Mouse (Mus musculus): ENCODE measurements around the gene Spns3. TPM values are rescaled to one million over a fixed set of nuclear protein-coding genes. Genes with fewer than 3 reads are reported as not detected.

The Spns3 gene
- total and polyA plus RNA-seq, 3 experiments, result 5.2 to 12.7 TPM; not detected in 1

- DNase-seq (ENCODE audit: low read depth, low spot score), result peak; percentile 93
- Histone ChIP-seq H3K4me3 (ENCODE audit: control insufficient read depth in 1 of 2, insufficient read depth in 1 of 2, low read depth in 2 of 2, low read length in 2 of 2) (peak overlapping the region; percentile 40 to 64), H3K79me2 (ENCODE audit: control insufficient read depth, insufficient read depth, low read length, poor library complexity) (no peaks in the 10 kb centered on the region), H3K36me3 (ENCODE audit: control insufficient read depth in 1 of 2, insufficient read depth in 2 of 2, low read length in 2 of 2) (peaks cover 0 to 24% of the 10 kb centered on the region in 2 experiments; a peak in 2 of 4 replicates), H3K9ac (ENCODE audit: control insufficient read depth, low read depth, low read length, poor library complexity, severe bottlenecking) (peak overlapping the region; percentile 44), H3K27ac (ENCODE audit: control insufficient read depth, low read depth, low read length) (peak overlapping the region; percentile 89), H3K27me3 (ENCODE audit: control insufficient read depth in 1 of 2, insufficient read depth in 2 of 2, low read length in 2 of 2) (no peaks in the 10 kb centered on the region), H3K4me1 (ENCODE audit: control insufficient read depth in 1 of 2, insufficient read depth in 2 of 2, low read length in 2 of 2) (peaks cover 14 to 49% of the 10 kb centered on the region in 2 experiments), H3K9me3 (replicated peaks; ENCODE audit: insufficient read depth, low read length) (no peaks in the 10 kb centered on the region)
- TF ChIP-seq BHLHE40 (IDR thresholded peaks at IDR 0.05; ENCODE audit: borderline replicate concordance, low read depth, low read length), result no peak; the same call in 1 of the 2 replicates
- TF ChIP-seq TCF12 (IDR thresholded peaks at IDR 0.05; ENCODE audit: low read depth, low read length), result peak; percentile 51
- TF ChIP-seq USF1 (IDR thresholded peaks at IDR 0.05; ENCODE audit: low read depth, low read length), result no peak
- TF ChIP-seq MYB (IDR thresholded peaks at IDR 0.05; ENCODE audit: low read depth, low read length), result no peak
- TF ChIP-seq CTCF (IDR thresholded peaks at IDR 0.05 in 2 of 3, conservative IDR thresholded peaks at IDR 0.05 in 1 of 3; ENCODE audit: control insufficient read depth in 1 of 3, insufficient read depth in 1 of 3, low read depth in 2 of 3, low read length in 3 of 3, poor library complexity in 1 of 3, severe bottlenecking in 1 of 3), result no peak
- TF ChIP-seq ETS1 (IDR thresholded peaks at IDR 0.05; ENCODE audit: low read depth, low read length), result no peak
- TF ChIP-seq CHD2 (IDR thresholded peaks at IDR 0.05; ENCODE audit: low read length), result no peak
- no peak for TF ChIP-seq MAFK (IDR thresholded peaks at IDR 0.05; ENCODE audit: borderline replicate concordance, low read depth, low read length)
- peak; percentile 61 to 75 for TF ChIP-seq EP300 (IDR thresholded peaks at IDR 0.05; ENCODE audit: low read depth in 1 of 2, low read length in 2 of 2)
- TF ChIP-seq NRF1 (IDR thresholded peaks at IDR 0.05; ENCODE audit: insufficient read depth, low read depth, low read length, poor library complexity, severe bottlenecking), result no peak
- TF ChIP-seq TBP (IDR thresholded peaks at IDR 0.05; ENCODE audit: low read depth, low read length), result peak; percentile 71; the same call in 1 of the 2 replicates
- TF ChIP-seq CHD1 (IDR thresholded peaks at IDR 0.05; ENCODE audit: low read depth, low read length), result no peak
- TF ChIP-seq MYC (IDR thresholded peaks at IDR 0.05; ENCODE audit: low read depth, low read length), result peak; percentile 61
- TF ChIP-seq POLR2AphosphoS2 (IDR thresholded peaks at IDR 0.05; ENCODE audit: low read length), result no peak
- TF ChIP-seq SMC3 (IDR thresholded peaks at IDR 0.05; ENCODE audit: low read depth, low read length), result no peak
- TF ChIP-seq ZKSCAN1 (IDR thresholded peaks at IDR 0.05; ENCODE audit: low read depth, low read length), result no peak
- TF ChIP-seq ELF1 (IDR thresholded peaks at IDR 0.05; ENCODE audit: low read depth, low read length), result peak; percentile 65
- TF ChIP-seq UBTF (IDR thresholded peaks at IDR 0.05; ENCODE audit: borderline replicate concordance, insufficient read depth, low read depth, low read length), result no peak
- TF ChIP-seq GATA1 (IDR thresholded peaks at IDR 0.05; ENCODE audit: low read depth, low read length), result peak; percentile 44; the same call in 1 of the 2 replicates
- TF ChIP-seq GABPA (IDR thresholded peaks at IDR 0.05; ENCODE audit: low read depth, low read length), result no peak
- TF ChIP-seq ZNF384 (IDR thresholded peaks at IDR 0.05; ENCODE audit: low read depth, low read length), result no peak
- no peak for TF ChIP-seq MAZ (IDR thresholded peaks at IDR 0.05; ENCODE audit: low read depth, low read length)
- no peak for TF ChIP-seq NELFE (IDR thresholded peaks at IDR 0.05; ENCODE audit: low read depth, low read length)
- peak; percentile 81; the same call in 1 of the 2 replicates for TF ChIP-seq MEF2A (IDR thresholded peaks at IDR 0.05; ENCODE audit: extremely low read depth, insufficient replicate concordance, low read depth, low read length, poor library complexity, severe bottlenecking)
- no peak for TF ChIP-seq USF2 (IDR thresholded peaks at IDR 0.05; ENCODE audit: borderline replicate concordance in 1 of 2, insufficient read depth in 1 of 2, low read depth in 1 of 2, low read length in 2 of 2)
- no peak for TF ChIP-seq JUND (IDR thresholded peaks at IDR 0.05; ENCODE audit: low read depth, low read length)
- TF ChIP-seq HCFC1 (IDR thresholded peaks at IDR 0.05; ENCODE audit: low read depth, low read length), result peak; percentile 17; the same call in 1 of the 2 replicates
- no peak for TF ChIP-seq RCOR1 (IDR thresholded peaks at IDR 0.05; ENCODE audit: low read depth, low read length)
- TF ChIP-seq TAL1 (IDR thresholded peaks at IDR 0.05; ENCODE audit: low read length), result peak; percentile 60
- TF ChIP-seq ZC3H11A (IDR thresholded peaks at IDR 0.05; ENCODE audit: low read depth, low read length), result no peak
- no peak for TF ChIP-seq RAD21 (IDR thresholded peaks at IDR 0.05; ENCODE audit: low read depth, low read length)
- no peak for TF ChIP-seq KAT2A (conservative IDR thresholded peaks at IDR 0.05; ENCODE audit: low read depth, low read length)
- no peak; the same call in 1 of the 2 replicates for TF ChIP-seq MAX (IDR thresholded peaks at IDR 0.05; ENCODE audit: low read length)
- TF ChIP-seq MXI1 (IDR thresholded peaks at IDR 0.05; ENCODE audit: low read depth, low read length), result peak; percentile 55
- no peak for TF ChIP-seq E2F4 (IDR thresholded peaks at IDR 0.05; ENCODE audit: borderline replicate concordance, low read depth, low read length)
- TF ChIP-seq POLR2A (IDR thresholded peaks at IDR 0.05; ENCODE audit: control insufficient read depth in 1 of 2, insufficient read depth in 1 of 2, low read depth in 1 of 2, low read length in 2 of 2, poor library complexity in 1 of 2), result no peak; a peak in 1 of 4 replicates
These were observed 83.4 kb downstream of the Spns3 start for GRCm38 (mm10) chr11:72466694-72467507.

All from MEL (cell line).